Mouse (Mus musculus) ES-Bruce4 (cell line): ENCODE data around the gene Hnrnpul1.

Source experiments
- CTCF ChIP-seq: IDR thresholded peaks from one replicate; pipeline ENCODE4 v1.8.1; 2011; ENCODE audit warnings: low read depth, low read length
- EP300 ChIP-seq: IDR thresholded peaks from 2 replicates; pipeline ENCODE4 v1.6.1; 2011; ENCODE audit warnings: low read depth, low read length; ENCODE audit not compliant: insufficient read depth
- POLR2A ChIP-seq: IDR thresholded peaks from one replicate; pipeline ENCODE4 v1.8.1; 2011; ENCODE audit warnings: low read length; ENCODE audit not compliant: insufficient read depth

DNA sequence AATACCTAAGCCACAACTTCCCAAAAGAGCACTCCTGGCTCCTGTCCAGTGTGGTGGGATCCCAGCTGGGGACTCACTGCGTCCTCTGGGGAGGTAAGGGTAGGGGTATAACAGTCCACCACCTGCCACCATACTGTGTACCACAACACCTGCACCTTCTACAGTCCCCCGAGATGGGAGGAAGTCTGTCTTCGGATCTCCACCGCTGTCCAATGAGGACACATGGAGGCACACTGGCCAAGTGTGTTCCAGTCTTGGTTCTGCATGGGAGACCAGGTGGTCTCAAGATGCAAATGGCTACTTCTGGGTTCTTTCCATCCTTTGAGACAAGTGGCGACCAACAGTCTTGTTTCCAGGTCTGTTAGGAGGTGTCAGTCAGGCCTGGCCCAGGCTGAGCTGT is 43.4 kb downstream of the Hnrnpul1 start:
- TF ChIP-seq POLR2A (no peak), EP300 (no peak), CTCF (no peak)
